Mouse (Mus musculus): ENCODE measurements around the gene Ctsl. TPM values are rescaled to one million over a fixed set of nuclear protein-coding genes. Genes with fewer than 3 reads are reported as not detected.

The Ctsl gene
- polyA plus RNA-seq, 1 experiment from 2014 or later: 280 TPM

DNA sequence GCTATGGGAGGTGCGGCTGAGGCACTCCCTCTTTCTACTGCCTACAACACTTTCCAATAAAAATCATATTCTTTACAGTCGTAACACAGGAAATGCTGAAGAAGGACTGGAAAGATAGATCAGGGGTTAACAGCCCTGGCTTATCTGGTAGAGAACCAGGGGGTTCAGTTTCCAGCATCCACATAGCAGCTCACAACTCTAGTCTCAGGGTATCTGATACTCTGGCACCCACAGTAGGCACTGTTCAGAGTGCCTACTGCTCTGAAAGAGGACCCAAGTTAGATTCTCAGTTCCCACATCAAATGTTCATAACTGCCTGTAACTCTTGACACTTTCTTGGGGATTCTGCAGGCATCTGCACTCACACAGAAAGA, 57.8 kb downstream of the Ctsl start:
- Histone ChIP-seq H3K27me3 (replicated peaks) (no peaks in the 10 kb centered on the region), H3K9ac (0 out of 2 replicates have a peak overlapping the region, but pooled peaks have one; percentile 57), H3K4me2 (peak overlapping the region; percentile 67), H3K27ac (ENCODE audit: poor library complexity, severe bottlenecking) (peak overlapping the region; percentile 68), H3K9me3 (replicated peaks) (no peaks in the 10 kb centered on the region), H3K4me3 (peak overlapping the region; percentile 72), H3K4me1 (replicated peaks) (peaks cover 27% of the 10 kb centered on the region), H3K36me3 (peaks cover 7% of the 10 kb centered on the region)
- 0% methylated on average over 2 of the region's 2 CpGs for WGBS
- ATAC-seq (ENCODE audit: insufficient number of reproducible peaks, low FRiP score): peak; percentile 23

DNA sequence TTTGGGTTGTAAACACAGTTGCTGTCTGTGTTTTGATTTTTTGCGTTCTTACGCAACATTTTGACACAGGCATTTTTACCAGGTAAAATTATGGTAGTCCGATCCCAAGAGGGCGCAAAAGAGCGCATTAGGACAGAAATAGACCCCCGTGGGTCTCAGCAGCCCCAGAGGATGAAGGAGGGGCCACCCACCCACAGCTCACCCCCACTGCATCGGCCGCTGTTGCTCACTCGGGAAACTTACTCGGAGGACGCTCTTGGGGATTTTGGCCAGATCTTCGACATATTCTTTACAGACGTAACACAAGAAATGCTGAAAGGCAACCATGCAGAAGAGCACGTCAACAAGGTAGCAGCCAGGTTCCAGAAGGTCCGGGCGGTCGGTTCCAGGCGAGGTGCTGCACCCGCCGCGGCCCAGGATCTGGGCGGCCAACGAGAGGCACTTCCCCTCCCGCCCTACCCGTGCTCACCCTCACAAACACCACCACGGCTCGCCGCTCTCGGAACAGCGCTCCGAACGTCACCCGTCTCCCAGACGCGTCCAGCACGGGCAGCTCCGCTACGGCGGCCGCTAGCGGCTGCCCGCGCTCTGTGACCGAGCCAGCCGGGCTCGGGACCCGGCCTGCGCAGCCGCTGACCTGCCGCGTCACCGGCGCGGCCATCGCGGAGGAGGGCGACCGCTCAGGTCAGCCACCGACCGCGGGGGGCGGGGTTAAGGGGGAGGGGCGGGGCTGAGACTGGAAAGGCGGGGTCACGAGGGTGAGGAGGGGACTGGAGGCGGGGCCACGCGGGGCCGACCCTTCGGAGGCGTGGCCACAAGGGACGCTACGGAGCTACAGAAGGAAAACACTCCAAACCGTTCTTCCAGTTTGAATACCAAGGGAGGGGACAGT, 58.4 kb downstream of the Ctsl start, which contains the start of gene Aaed1:
Gene Aaed1, minus strand, starts transcription at position 687 of the 892 bp plus-strand sequence.
- under 1% methylated on average over 62 of the region's 74 CpGs for WGBS
- H3K9ac ChIP-seq: peak within 1 kb of the TSS; percentile 89
- no peaks in the 10 kb centered on the region for H3K9me3 ChIP-seq (replicated peaks)
- H3K27ac ChIP-seq (ENCODE audit: poor library complexity, severe bottlenecking): peak within 1 kb of the TSS; percentile 98
- no peaks in the 10 kb centered on the region for H3K27me3 ChIP-seq (replicated peaks)
- H3K4me3 ChIP-seq: peak within 1 kb of the TSS; percentile 72
- peak; percentile 94 for ATAC-seq (ENCODE audit: insufficient number of reproducible peaks, low FRiP score)
- H3K4me2 ChIP-seq: peak within 1 kb of the TSS; percentile 67
- H3K36me3 ChIP-seq: peaks cover 13% of the 10 kb centered on the region
- peaks cover 27% of the 10 kb centered on the region for H3K4me1 ChIP-seq (replicated peaks)

DNA sequence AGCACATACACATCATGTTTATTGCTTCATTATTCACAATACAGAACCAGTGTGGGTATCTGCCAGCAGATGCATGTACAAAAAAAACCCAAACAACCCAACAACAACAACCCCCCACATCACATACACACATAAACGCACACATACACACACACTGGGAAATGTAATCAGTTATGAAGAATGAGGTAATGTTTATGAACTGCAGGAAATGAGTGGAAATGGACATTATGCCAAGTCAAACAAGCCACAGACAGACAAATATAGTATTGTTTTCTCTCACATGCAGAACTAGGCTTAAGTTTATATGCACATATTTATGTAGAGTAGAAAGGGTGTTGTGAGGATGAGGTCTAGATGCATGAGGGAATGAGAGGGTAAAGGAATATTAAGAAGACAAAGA, 59.4 kb downstream of the Ctsl start:
- peak overlapping the region; percentile 72 for H3K4me3 ChIP-seq
- no peaks in the 10 kb centered on the region for H3K9me3 ChIP-seq (replicated peaks)
- peaks cover 21% of the 10 kb centered on the region for H3K36me3 ChIP-seq
- 55% methylated on average over 1 of the region's 1 CpGs for WGBS
- peaks cover 27% of the 10 kb centered on the region for H3K4me1 ChIP-seq (replicated peaks)
- no peak overlapping the region for H3K9ac ChIP-seq
- H3K27ac ChIP-seq (ENCODE audit: poor library complexity, severe bottlenecking): peak overlapping the region; percentile 98
- H3K27me3 ChIP-seq (replicated peaks): no peaks in the 10 kb centered on the region
- ATAC-seq (ENCODE audit: insufficient number of reproducible peaks, low FRiP score): no peak
- peak overlapping the region; percentile 67 for H3K4me2 ChIP-seq

DNA sequence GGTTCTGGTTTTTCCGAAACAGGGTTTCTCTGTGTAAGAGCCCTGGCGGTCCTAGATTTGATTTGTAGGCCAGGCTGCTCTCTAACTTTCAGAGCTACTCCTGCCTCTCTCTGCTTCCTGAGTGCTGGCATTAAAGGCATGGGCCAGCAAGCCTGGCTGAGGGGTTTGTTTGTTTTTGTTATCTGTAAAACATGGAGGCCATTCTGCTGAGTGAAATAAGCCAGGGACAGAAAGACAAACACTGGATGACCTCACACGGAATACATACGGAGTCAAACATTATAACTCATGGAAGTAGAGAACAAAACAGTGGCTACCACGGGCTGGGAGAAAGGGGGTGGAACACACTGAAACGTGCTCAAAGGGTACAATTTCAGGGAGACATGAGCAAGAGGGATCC, 60.1 kb downstream of the Ctsl start:
- Histone ChIP-seq H3K27me3 (replicated peaks) (no peaks in the 10 kb centered on the region), H3K4me1 (replicated peaks) (peaks cover 27% of the 10 kb centered on the region), H3K4me2 (peak overlapping the region; percentile 67), H3K36me3 (peaks cover 21% of the 10 kb centered on the region), H3K27ac (ENCODE audit: poor library complexity, severe bottlenecking) (peak overlapping the region; percentile 98), H3K4me3 (peak overlapping the region; percentile 72), H3K9ac (no peak overlapping the region), H3K9me3 (replicated peaks) (no peaks in the 10 kb centered on the region)
- ATAC-seq (ENCODE audit: insufficient number of reproducible peaks, low FRiP score): no peak
- 27% methylated on average over 6 of the region's 6 CpGs for WGBS

DNA sequence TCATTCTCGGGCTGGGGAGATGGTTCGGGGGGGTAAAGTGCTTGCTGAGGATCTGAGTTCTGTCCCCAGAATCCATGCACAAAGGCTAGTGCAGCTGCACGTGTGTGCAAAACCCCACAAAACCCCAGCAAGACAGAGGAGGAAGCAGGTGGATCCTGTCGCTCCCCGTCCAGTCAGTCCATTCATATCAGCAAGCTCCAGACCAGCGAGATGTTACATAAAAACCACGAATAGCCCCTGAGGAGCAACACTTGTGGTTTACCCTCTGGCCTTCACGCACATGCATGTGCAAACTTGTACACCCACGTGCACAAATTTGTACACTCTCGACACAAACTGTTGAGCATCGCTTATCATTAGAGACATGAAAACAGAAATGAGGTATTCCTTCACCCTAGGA, 60.8 kb downstream of the Ctsl start:
- Histone ChIP-seq H3K9me3 (replicated peaks) (no peaks in the 10 kb centered on the region), H3K4me2 (peak overlapping the region; percentile 67), H3K27me3 (replicated peaks) (no peaks in the 10 kb centered on the region), H3K4me1 (replicated peaks) (peaks cover 27% of the 10 kb centered on the region), H3K27ac (ENCODE audit: poor library complexity, severe bottlenecking) (peak overlapping the region; percentile 98), H3K36me3 (peaks cover 27% of the 10 kb centered on the region), H3K4me3 (0 out of 2 replicates have a peak overlapping the region, but pooled peaks have one; percentile 72), H3K9ac (peak overlapping the region; percentile 4; the same call in 1 of the 2 replicates)
- ATAC-seq (ENCODE audit: insufficient number of reproducible peaks, low FRiP score): no peak
- 52% methylated on average over 11 of the region's 11 CpGs for WGBS

Other genes with a start within 250 kb of the Ctsl start
- 8.6 and 9.5 TPM in 2 replicates for gene Slc35d2, start 241.5 kb downstream of the Ctsl start, polyA plus RNA-seq (2016; fragmentation: Nextera tagmentation; extraction: Ambion mirVana)
- 28.8 and 29.7 TPM in 2 replicates for gene Zfp367, start 217.7 kb downstream of the Ctsl start, polyA plus RNA-seq (2016; fragmentation: Nextera tagmentation; extraction: Ambion mirVana)
- 69.8 and 75.7 TPM in 2 replicates for gene Habp4, start 209.1 kb downstream of the Ctsl start, polyA plus RNA-seq (2016; fragmentation: Nextera tagmentation; extraction: Ambion mirVana)
- gene Cdc14b, start 95.6 kb downstream of the Ctsl start, polyA plus RNA-seq (2016; fragmentation: Nextera tagmentation; extraction: Ambion mirVana): 21.7 and 22.1 TPM in 2 replicates
- gene Aaed1, start 58.2 kb downstream of the Ctsl start, polyA plus RNA-seq (2016; fragmentation: Nextera tagmentation; extraction: Ambion mirVana): 89.0 and 93.6 TPM in 2 replicates
- gene Cdk20, start 61.4 kb upstream of the Ctsl start, polyA plus RNA-seq (2016; fragmentation: Nextera tagmentation; extraction: Ambion mirVana): 3.9 and 4.0 TPM in 2 replicates
- gene Fam240b, start 126.9 kb upstream of the Ctsl start, polyA plus RNA-seq (2016; fragmentation: Nextera tagmentation; extraction: Ambion mirVana): not detected in 2 replicates

Measured in heart, embryonic 12.5 days (tissue).